ENCODE assay signal across 8 mouse cellular contexts in genomic region chr12:101958556-101958955, GRCm38 (mm10). TPM values are rescaled to one million over a fixed set of nuclear protein-coding genes. Genes with fewer than 3 reads are reported as not detected.
DNase-seq lines count a peak whose midpoint lies in the region; ATAC-seq and TF ChIP-seq lines count a peak whose summit lies in the region.

No protein-coding gene starts in this region.

- H3K27ac ChIP-seq in lung, embryonic 14.5 days (ENCODE audit: low read depth): 0 out of 2 replicates have a peak overlapping the region, but pooled peaks have one; percentile 30
- peak overlapping the region; percentile 67 for H3K27ac ChIP-seq in forebrain, embryonic 10.5 days
- no peak overlapping the region for H3K27ac ChIP-seq in limb, embryonic 12.5 days
- H3K27ac ChIP-seq in neural tube, embryonic 14.5 days (ENCODE audit: low read depth, low read length): no peak overlapping the region

- 36% methylated on average over 9 of the region's 9 CpGs for WGBS in lung, embryonic 14.5 days
- WGBS in forebrain, embryonic 10.5 days: 59% methylated on average over 9 of the region's 9 CpGs
- WGBS in limb, embryonic 12.5 days: 60% methylated on average over 9 of the region's 9 CpGs
- WGBS in neural tube, embryonic 14.5 days: 65% methylated on average over 9 of the region's 9 CpGs

- no peaks in the 10 kb centered on the region for H3K27me3 ChIP-seq in lung, embryonic 14.5 days (ENCODE audit: insufficient read depth, low read length)
- H3K27me3 ChIP-seq in forebrain, embryonic 10.5 days (ENCODE audit: poor library complexity, severe bottlenecking): no peaks in the 10 kb centered on the region
- H3K27me3 ChIP-seq in limb, embryonic 12.5 days: no peaks in the 10 kb centered on the region
- H3K27me3 ChIP-seq in neural tube, embryonic 14.5 days (ENCODE audit: control insufficient read depth, insufficient read depth, low read length): no peaks in the 10 kb centered on the region

- H3K9me3 ChIP-seq in lung, embryonic 14.5 days (ENCODE audit: low read depth, low read length): no peaks in the 10 kb centered on the region
- no peaks in the 10 kb centered on the region for H3K9me3 ChIP-seq in forebrain, embryonic 10.5 days
- H3K9me3 ChIP-seq in limb, embryonic 12.5 days: no peaks in the 10 kb centered on the region
- no peaks in the 10 kb centered on the region for H3K9me3 ChIP-seq in neural tube, embryonic 14.5 days (ENCODE audit: control insufficient read depth, low read length)

- no peaks in the 10 kb centered on the region for H3K36me3 ChIP-seq in lung, embryonic 14.5 days (ENCODE audit: insufficient read depth)
- H3K36me3 ChIP-seq in forebrain, embryonic 10.5 days (replicated peaks): peaks cover 4% of the 10 kb centered on the region; the same call in 1 of the 2 replicates
- H3K36me3 ChIP-seq in limb, embryonic 12.5 days: no peaks in the 10 kb centered on the region
- no peaks in the 10 kb centered on the region for H3K36me3 ChIP-seq in neural tube, embryonic 14.5 days (ENCODE audit: control insufficient read depth, insufficient read depth, low read length)

- no peak; the same call in 1 of the 2 replicates for ATAC-seq in lung, embryonic 14.5 days (ENCODE audit: insufficient read depth)
- ATAC-seq in limb, embryonic 12.5 days (ENCODE audit: insufficient number of reproducible peaks, insufficient read depth, low FRiP score, low TSS enrichment, low read depth): peak; percentile 28; the same call in 1 of the 2 replicates
- ATAC-seq in neural tube, embryonic 14.5 days (ENCODE audit: low read depth): no peak
- no peak for ATAC-seq in frontal cortex, adult (ENCODE audit: low TSS enrichment)

- peak overlapping the region; percentile 60 for H3K4me2 ChIP-seq in lung, embryonic 14.5 days
- H3K4me2 ChIP-seq in limb, embryonic 12.5 days: peak overlapping the region; percentile 67
- H3K4me2 ChIP-seq in neural tube, embryonic 14.5 days (ENCODE audit: low read depth, low read length): peak overlapping the region; percentile 27; the same call in 1 of the 2 replicates

- no peak for DNase-seq in lung, embryonic 14.5 days
- DNase-seq in lung, postnatal 4 days: no peak
- no peak for DNase-seq in forebrain, embryonic 10.5 days (ENCODE audit: extremely low spot score, low spot score)
- DNase-seq in cerebellum, postnatal 4 days (ENCODE audit: low spot score in 2 of 2): no peak
- no peak for DNase-seq in left cerebral cortex, adult 11 months (ENCODE audit: low spot score)

- peaks cover 3% of the 10 kb centered on the region; the same call in 1 of the 2 replicates for H3K4me1 ChIP-seq in lung, embryonic 14.5 days (ENCODE audit: insufficient read depth)
- peaks cover 20% of the 10 kb centered on the region for H3K4me1 ChIP-seq in forebrain, embryonic 10.5 days
- peaks cover 10% of the 10 kb centered on the region for H3K4me1 ChIP-seq in limb, embryonic 12.5 days (replicated peaks)
- H3K4me1 ChIP-seq in neural tube, embryonic 14.5 days (ENCODE audit: control insufficient read depth, insufficient read depth, low read length): peaks cover 4% of the 10 kb centered on the region; the same call in 1 of the 2 replicates

- H3K9ac ChIP-seq in lung, embryonic 14.5 days: peak overlapping the region; percentile 38
- no peak overlapping the region for H3K9ac ChIP-seq in limb, embryonic 12.5 days (replicated peaks)
- no peak overlapping the region for H3K9ac ChIP-seq in neural tube, embryonic 14.5 days (replicated peaks; ENCODE audit: low read depth, low read length)

- TF ChIP-seq CTCF in lung, embryonic 14.5 days (IDR thresholded peaks at IDR 0.05; ENCODE audit: low read depth): no peak

- peak overlapping the region; percentile 89 for H3K4me3 ChIP-seq in lung, embryonic 14.5 days (ENCODE audit: low read depth, low read length)
- peak overlapping the region; percentile 91 for H3K4me3 ChIP-seq in forebrain, embryonic 10.5 days
- peak overlapping the region; percentile 83 for H3K4me3 ChIP-seq in limb, embryonic 12.5 days (replicated peaks)
- peak overlapping the region; percentile 85; the same call in 1 of the 2 replicates for H3K4me3 ChIP-seq in neural tube, embryonic 14.5 days (ENCODE audit: low read depth, low read length)

RNA-seq across cellular contexts. Expression of gene Atxn3, which starts 0.5 kb away (rescaled TPM):
- polyA plus RNA-seq in lung, embryonic 14.5 days (2014; fragmentation: Nextera tagmentation; extraction: Ambion mirVana): 14.5 and 15.9 TPM in 2 replicates
- 11.0 and 14.0 TPM in 2 replicates for polyA plus RNA-seq in forebrain, embryonic 10.5 days (2016; fragmentation: Nextera tagmentation; extraction: Ambion mirVana)
- polyA plus RNA-seq in limb, embryonic 12.5 days (2016; fragmentation: Nextera tagmentation; extraction: Ambion mirVana): 10.8 and 11.6 TPM in 2 replicates
- polyA plus RNA-seq in neural tube, embryonic 14.5 days (2014; fragmentation: Nextera tagmentation; extraction: Ambion mirVana): 13.1 and 13.3 TPM in 2 replicates

RNA-seq across cellular contexts. Expression of gene Cpsf2, which starts 17.2 kb away (rescaled TPM):
- 34.9 and 35.8 TPM in 2 replicates for polyA plus RNA-seq in lung, embryonic 14.5 days (2014; fragmentation: Nextera tagmentation; extraction: Ambion mirVana)
- polyA plus RNA-seq in forebrain, embryonic 10.5 days (2016; fragmentation: Nextera tagmentation; extraction: Ambion mirVana): 43.6 and 44.8 TPM in 2 replicates
- 32.3 and 34.4 TPM in 2 replicates for polyA plus RNA-seq in limb, embryonic 12.5 days (2016; fragmentation: Nextera tagmentation; extraction: Ambion mirVana)
- 34.5 and 39.8 TPM in 2 replicates for polyA plus RNA-seq in neural tube, embryonic 14.5 days (2014; fragmentation: Nextera tagmentation; extraction: Ambion mirVana)

RNA-seq across cellular contexts. Expression of gene Trip11, which starts 45.5 kb away (rescaled TPM):
- polyA plus RNA-seq in lung, embryonic 14.5 days (2014; fragmentation: Nextera tagmentation; extraction: Ambion mirVana): 23.5 and 25.9 TPM in 2 replicates
- 15.4 and 18.5 TPM in 2 replicates for polyA plus RNA-seq in forebrain, embryonic 10.5 days (2016; fragmentation: Nextera tagmentation; extraction: Ambion mirVana)
- polyA plus RNA-seq in limb, embryonic 12.5 days (2016; fragmentation: Nextera tagmentation; extraction: Ambion mirVana): 27.1 and 27.4 TPM in 2 replicates
- 18.9 and 31.9 TPM in 2 replicates for polyA plus RNA-seq in neural tube, embryonic 14.5 days (2014; fragmentation: Nextera tagmentation; extraction: Ambion mirVana)

Comparison
In these comparisons a context has a peak if more than half of its experiments do, and no peak if none do; other contexts are left out.
1. H3K27ac ChIP-seq: peak in lung, embryonic 14.5 days (single experiment) and forebrain, embryonic 10.5 days (single experiment); none in limb, embryonic 12.5 days (single experiment) and neural tube, embryonic 14.5 days (single experiment).
2. Peak in every context shown above with its lines, with median percentiles within 50 percentile points of each other: H3K4me2 ChIP-seq and H3K4me3 ChIP-seq.